Mouse (Mus musculus): Measurements from ENCODE around the gene Dusp28.

GRCm38 (mm10) chr1:92914993-92915392 is 8.2 kb downstream of the Dusp28 start:
- no peak for TF ChIP-seq CTCF (conservative IDR thresholded peaks at IDR 0.05; ENCODE audit: low read length)
- TF ChIP-seq NANOG (IDR thresholded peaks at IDR 0.05; ENCODE audit: borderline replicate concordance, low read length) = no peak
